Mouse (Mus musculus) thymus, postnatal 36 days (tissue): ENCODE measurements around the gene Zfp282.

ENCODE experiments used
- DNase-seq, 2 experiments: peaks; one replicate each; pipeline ENCODE4 v3.0.0; 2022; ENCODE audit warnings: mixed read lengths in 2 of 2

The Zfp282 gene

DNA sequence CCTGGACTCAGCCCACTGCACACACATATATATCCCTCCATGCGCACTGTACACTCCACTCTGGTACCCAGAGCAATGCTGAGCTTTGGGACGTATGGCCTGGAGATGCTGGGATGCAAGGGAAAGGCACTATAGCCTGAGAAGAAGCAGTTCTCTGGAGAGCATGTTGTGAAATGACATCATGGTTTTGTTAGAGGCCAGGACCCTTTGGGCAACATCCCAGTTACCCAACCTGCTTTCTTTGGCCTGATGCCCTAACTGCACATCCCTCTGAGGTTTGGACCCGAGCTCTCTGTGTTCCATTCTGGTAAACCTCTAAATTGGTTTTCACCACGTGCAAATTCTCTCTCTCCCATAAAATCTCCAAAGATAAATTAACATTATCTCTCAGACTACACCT, 26.6 kb downstream of the Zfp282 start:
- DNase-seq: no peak

DNA sequence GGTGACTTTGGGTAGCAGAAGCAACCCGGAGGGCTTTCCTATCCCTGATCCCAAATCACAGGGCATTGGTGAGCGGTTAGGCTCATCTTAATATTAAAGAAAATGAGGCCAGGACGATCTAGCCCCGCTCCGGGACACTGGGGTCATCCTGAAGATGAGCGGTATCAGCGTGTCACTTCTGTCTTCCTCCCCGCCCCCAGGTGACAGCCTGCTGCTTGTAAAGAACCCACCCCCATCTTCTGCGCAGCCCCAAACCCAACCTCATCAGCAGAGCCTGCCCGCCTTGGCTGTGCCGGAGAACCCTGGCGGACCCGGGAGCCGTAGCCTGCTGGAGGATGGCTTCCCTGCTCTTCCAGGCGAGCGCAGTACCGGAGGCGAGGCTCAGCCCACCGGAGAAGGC, 27.4 kb downstream of the Zfp282 start:
- no peak for DNase-seq

DNA sequence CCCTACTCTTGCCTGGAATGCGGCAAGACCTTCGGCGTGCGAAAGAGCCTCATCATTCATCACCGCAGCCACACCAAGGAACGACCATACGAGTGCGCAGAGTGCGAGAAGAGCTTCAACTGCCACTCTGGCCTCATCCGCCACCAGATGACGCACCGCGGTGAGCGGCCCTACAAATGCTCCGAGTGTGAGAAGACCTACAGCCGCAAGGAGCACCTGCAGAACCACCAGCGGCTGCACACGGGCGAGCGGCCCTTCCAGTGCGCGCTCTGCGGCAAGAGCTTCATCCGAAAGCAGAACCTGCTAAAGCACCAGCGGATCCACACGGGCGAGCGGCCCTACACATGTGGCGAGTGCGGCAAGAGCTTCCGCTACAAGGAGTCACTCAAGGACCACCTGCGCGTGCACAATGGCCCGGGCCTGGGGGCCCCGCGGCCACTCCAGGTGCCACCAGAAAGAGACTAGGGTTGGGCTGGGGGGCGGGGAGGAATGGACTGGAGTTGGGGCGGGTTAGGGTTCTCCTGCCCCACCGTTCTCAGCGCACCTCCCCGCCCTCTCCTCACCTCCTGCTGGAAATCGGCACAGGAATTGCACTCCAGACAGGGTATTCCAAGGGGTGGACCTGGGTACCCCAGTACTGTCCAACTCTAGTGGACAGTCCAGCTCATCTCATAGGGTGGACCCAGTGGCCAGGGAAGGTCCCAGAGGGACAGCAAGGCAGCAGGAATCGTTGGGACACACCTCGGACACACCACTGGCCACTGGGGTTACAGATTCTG, 28.1 kb downstream of the Zfp282 start:
- no peak for DNase-seq

DNA sequence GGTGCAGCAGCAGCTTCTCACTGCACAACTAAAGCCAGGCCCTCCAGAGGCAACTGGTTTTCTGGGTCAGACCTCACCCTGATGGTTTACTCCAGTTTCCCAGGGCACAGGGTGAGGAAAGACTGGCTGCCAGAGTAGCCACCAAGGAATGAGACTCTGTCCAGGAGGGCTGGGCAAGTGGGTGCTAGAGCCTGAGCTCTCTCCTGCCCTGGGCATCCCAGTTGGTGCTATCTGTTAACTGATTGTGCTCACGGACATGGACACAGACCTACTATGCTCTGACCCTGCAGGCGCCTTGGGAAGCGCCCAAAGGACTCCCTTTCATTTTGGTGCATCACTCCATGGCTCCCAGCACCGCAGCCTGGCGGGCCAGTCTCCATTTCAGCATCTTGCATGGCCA, 29.3 kb downstream of the Zfp282 start:
- DNase-seq: no peak

DNA sequence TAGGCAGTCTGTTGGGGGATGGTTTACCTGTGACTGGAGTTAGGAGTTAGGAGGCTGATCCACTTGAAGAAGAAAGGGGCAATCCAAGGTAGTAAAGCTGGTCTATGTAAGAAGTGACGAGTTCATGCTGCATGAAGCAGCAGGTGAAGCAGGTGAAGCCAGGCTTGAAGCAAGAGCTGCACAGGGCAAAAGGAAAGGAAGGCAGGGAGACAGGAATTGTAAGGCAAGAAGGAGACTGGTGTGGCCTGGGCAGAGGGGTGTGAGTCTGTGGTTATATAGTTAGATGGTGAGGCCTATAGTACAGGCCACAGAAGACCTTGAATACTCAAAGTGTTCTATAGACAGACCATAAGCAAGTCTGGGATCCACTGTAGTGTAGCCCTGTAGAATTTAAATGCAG, 32.0 kb downstream of the Zfp282 start:
- no peak for DNase-seq

DNA sequence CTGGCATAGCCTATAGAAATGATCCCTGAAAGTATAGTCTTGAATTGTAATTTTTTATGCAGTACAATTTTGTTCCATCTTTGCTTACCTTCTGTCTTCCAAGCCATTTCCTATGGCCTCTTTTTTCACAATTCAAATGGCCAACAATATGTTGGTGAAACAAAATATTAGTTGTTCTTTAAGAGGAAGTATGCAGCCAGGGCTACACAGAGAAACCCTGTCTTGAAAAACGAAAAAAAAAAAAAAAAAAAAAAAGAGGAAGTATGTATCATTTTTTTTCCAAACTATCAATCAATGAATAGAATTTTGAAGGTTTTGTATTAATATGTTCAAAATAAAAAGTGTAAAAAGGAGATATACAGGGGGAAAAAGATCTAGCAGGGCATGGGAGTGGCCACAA, 34.6 kb downstream of the Zfp282 start:
- DNase-seq: no peak

DNA sequence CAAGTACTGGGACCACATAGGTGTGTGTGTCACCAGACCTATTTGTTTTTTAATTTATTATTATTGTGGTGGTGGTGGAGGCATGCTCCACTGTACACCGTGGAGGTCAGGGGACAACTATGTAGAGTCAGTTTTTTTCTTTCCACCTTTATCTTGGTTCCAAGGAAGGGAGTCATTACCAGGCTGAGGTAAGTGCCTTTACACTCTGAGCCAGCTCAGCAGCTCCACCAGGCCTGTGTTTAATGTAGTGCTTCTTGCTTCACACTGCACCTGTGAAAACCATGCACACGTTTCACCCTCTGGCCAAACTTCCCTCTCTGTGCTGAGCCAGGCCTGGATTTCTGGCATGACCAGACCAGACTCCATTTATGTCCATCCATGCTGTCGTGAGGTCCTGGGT, 36.0 kb downstream of the Zfp282 start:
- DNase-seq: no peak

DNA sequence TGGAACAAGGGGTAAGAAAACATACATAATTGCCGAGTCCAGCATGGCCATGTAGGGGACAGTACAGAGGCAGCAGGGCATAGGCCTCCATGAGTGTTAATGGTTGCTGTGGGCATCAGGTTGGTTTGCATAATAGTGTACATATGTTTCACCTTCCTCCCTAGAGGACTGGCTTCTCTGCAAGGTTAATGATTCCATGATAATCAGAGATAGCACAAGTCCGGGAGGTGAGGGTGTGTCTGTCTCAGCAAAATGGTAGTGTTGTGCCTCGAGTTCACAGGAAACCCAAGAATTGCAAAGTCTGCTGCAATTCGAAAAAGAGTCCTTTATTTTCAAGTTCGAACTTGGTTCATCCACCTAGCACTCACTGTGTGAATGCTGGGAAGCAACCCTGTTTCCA, 40.0 kb downstream of the Zfp282 start:
- DNase-seq: no peak

DNA sequence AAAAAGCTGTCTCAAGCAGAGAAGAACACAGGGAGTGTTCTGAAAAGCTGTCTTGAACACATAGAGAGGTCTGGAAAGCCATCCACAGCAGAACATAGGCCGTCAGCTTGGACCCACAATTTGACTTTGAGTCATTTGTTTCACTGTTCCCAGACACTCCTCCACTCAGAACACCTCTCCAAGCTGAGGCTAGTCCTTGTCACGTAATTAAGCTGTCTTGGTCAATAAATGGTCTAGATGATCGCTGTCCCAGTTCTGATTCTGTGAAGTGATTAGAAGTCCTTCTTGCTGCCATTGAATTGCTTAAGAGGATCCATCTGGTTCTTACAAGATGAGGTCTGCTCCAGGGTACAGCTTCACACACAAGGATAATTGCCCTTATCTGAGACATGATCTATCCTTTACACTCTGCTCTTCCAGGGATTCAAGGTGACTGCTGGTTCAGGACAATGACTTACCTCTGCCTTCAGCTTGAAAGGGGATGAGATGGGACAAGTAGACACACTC, 41.8 kb downstream of the Zfp282 start:
- DNase-seq: no peak

DNA sequence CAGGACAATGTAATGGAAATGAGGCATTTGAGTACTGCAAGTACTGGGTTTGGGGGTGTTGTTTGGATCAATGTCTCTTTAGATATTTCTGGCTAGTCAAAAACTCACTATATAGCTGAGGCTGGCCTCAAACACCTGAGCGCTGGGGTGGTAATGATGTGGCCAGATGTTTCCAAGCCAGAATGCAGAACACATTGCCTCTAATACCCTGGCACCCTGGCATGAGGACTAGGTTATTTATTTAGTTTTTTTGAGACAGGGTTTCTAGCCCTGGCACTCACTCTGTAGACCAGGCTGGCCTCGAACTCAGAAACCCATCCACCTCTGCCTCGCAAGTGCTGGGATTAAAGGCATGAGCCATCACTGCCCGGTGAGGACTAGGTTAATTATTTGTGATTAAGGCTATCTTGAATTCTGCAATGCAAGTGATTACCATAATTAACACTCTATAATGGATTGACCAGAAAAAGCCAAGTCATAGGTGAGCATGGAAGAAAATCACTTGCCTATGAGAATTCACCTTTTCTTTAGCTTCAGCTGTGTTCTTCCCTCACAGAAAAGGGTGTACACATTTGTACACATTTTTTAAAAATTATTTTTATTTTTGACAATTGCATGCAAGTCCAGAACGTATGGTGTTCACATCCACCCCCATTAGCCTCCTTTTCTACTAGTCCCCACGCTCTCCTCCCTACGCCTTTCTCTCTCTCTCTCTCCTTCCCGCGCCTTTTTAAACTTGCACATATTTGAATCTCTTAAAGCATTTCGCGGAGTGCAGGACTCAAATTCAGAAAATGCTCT, 42.8 kb downstream of the Zfp282 start:
- no peak for DNase-seq

DNA sequence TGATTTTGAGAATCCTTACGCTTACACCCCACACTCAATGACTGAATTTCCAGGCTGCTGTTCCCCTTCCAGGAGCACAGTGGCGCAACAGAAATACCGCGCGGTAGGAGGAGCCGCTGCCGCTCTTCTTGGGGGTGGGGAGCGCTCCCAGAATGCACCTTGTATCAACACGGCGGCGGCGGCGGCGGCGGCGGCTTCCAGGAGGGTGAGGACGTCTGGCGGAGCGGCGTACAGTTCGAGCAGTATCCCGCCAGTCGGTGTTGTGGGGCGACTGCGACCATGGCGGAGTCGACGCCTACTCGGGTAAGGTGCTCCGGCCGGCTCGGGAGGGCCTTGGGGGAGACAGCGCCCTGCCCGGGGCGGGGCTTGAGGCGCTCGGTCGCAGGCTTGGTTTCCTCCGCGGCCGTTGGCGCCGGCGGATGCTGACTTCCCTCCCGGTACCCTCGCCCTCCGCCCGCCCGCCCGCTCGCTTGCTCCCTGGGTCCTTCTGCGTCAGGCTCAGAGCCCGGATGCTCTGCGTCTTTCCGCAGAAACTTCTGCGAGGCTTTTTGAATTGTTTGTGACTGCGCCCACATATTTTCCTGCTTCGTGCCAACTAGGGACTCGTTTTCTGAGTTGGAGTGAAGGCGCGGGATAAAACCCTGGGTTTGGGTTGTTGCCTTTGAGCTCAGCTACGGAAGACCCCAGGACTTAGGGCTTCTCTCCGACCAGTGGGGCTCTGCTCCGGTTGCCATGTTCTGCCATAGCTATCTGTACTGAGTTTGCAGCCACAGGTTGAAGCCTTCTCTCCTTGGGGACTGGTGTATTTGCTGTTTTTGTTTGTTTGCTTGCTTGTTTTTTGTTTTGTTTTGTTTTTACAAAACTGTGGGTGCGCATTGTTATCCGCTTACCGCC, 43.7 kb downstream of the Zfp282 start, which contains the start of gene Zfp212:
Gene Zfp212, plus strand, starts transcription at position 30 of the 894 bp plus-strand sequence.
- peak; percentile 89 to 90 for DNase-seq

DNA sequence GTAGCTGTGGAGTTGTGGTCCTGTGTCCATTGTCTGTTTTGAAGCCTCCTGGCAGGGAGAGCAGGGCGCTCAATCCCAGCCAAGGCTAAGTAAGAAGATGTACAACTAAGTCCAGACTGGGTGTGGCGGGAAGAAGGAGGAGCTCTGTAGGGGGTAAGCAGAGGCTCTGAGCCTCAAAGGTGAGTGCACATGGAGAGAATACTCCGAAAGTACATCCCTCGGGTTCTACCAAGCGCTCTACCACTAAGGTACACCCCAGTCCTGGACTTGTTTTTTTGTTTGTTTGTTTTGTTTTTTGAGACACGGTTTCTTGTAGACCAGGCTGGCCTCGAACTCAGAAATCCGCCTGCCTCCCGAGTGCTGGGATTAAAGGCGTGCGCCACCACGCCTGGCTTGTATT, 65.5 kb downstream of the Zfp282 start:
- no peak for DNase-seq

DNA sequence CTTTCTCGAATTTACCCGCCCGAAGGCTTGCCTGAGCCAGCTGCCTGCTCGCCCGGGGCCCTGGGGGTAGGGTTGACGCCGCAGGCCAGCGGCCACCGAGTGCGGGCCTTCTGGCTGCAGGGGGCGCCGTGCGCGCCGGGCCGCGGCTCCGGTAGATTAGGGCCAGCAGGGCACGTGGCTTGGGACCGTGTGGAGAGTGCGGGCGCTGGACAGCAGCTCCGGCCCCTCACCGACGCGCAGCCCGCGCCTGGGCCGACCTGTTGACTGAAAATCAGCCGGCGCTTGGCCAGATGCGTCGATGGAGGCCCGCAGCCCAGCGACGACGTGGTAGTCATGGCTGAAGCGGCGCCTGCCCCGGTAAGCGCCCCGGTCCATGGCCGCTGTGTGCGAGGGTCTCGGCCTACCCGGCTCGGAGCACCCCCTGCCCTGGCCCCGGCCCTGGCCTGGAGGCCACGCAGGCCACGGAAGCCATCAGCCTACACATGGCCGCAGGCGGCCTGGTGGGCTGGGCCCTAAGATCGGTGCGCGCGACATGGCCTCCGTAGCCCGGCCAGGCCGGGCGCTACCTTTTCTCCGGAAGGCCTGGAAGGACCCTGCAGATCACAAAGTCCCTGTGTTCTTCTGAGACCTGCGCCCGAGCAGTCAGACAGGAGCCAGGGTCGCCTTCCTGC, 66.2 kb downstream of the Zfp282 start:
- DNase-seq: peak; percentile 71 to 77

DNA sequence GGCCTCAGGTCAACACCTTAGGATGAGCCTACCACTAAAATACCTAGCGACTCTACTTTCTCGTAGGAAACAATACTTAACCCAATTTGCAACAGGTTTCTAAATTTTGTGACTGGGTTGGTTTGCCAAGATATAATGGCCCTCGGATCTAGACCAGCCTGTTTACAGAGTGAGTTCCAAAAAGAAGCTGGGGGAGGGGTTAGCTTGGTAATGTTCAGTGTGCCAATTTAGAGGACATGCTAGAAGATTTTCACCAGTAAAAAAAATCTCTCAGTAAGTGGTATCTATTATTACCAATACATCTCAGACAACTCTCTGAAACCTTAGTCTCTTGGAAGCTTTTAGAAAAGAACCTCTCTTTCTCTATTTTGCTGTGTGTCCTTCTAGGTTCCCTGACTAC, 66.7 kb downstream of the Zfp282 start:
- DNase-seq: no peak

DNA sequence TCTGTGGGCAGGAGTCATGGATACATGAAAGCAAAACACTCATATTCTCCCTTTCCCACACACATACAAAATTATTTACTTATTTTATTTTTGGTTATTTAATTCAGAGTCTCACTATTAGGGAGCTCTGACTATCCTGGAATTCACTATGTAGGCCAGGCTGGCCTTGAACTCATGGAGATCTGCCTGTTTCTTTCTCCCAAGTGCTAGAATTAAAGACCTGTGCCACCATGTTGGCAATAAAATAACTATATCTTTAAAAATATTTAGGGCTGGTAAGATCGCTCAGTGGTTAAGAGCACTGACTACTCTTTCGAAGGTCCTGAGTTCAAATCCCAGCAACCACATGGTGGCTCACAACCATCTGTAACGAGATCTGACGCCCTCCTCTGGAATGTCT, 70.4 kb downstream of the Zfp282 start:
- DNase-seq: no peak

DNA sequence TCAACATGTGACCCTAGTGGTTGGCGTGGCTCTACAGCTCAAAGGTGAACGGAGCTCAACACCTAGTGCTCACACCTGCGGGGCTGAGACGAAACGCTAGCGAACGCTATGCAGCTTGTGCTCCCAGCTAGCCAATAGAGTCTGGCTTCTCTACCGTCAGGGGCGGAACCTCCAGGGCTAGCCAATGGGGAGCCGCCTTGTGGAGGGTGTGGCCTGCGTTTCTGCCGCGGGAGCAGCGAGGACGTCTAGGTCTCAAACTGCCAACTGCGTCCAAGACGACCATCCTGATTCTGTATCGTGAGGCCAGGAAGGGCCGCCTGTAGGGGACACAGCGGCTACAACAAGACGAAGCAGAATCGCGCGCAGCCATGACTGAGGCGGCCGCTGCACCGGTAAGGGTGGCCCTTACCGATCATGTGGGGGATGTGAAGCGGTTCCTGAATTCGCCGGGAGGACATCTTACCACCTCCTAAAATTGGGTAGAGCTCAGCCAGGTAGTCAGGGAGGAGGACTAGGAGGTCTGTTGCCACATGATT, 76.3 kb downstream of the Zfp282 start, which contains the start of gene Zfp956:
Gene Zfp956, plus strand, starts transcription at position 200 of the 536 bp plus-strand sequence.
- DNase-seq: peak; percentile 95 to 96

DNA sequence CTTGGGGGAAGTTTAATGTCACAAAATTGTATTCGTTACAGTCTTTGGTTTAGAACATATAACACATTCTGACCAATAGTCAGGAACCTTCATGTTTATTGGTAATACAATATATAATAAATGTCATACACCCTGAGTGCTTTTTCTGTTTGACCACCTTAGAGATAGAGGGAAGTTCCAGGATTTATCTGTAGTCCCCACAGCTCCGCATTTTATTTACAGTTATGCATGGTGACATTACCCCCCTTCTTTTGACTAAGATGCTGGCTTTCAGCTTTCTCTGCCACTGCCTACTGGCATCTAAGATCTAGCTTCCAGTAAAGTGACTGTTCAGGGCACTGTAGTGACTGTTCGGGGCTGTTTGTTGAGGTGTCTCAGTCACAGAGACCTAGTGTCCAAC, 77.4 kb downstream of the Zfp282 start:
- DNase-seq: no peak

DNA sequence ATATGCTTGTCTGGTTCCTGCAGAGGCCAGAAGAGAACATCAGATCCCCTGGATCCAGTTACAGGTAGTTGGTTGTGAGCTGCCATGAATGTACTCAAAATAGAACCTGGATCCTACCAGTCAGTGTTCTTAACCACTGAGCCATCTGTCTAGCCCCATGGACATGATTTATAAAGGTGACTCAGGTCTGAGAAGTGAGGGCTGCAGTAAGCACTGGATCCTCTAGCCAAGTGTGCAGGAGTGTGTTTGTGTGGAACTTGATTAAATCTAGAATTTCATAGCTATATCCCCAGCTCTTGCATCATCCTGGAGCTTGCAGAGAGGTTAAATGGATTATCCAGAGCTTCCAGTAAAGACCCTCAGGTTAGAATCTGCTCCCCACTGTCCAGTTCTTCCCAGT, 80.8 kb downstream of the Zfp282 start:
- DNase-seq: no peak
